Mouse (Mus musculus): ENCODE measurements around the gene Crip1.

DNA sequence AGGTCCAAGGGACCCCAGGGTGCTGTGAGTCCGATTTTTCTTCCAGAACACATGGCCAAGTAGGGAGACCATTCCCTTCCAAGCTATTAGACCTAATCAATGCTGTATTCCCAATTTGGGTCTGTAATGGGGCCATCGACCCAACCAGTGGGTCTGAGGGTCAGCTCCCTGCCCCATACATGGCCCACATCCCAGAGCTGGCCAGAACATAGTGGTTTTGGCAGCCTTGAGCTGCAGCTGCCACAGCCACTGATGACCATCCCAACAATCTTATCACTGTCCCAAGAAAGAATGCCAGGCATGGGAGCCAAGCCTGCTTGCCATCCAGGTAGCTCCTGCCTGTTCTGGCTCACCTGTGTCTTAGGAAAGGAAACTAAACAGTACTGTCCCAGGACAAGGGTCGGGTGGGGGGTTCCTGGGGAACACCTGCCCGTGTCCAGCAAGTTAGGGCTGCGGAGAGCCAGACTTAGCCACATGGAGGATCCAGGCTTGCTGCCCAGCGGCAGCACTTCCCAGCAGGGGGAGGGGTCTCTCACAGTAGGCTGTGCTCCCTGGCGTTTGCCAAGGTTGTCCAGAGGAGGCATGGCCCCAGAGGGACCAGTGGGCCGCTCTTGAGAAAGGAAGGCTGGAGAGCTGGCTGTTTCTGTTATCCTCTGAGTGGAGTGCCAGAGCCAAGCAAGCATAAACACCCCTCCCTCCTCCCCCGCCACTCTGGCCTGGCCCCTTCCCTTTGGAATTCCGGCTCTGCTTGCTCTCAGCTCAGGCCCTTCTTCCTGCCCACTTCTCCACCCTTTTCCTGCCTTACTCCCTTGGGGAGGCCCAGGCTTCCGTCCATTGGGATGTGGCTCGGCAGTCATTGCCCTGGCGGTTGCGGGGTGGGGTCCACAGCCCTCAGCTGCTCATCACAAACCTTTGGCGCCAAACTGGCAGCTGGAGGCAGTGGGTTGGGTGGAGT is 3.8 kb upstream of the Crip1 start:
- TF ChIP-seq CTCF (IDR thresholded peaks at IDR 0.05; ENCODE audit: low read depth, low read length), result no peak
- TF ChIP-seq GATA1 (IDR thresholded peaks at IDR 0.05; ENCODE audit: borderline replicate concordance, low read length), result no peak
- TF ChIP-seq TAL1 (conservative IDR thresholded peaks at IDR 0.05; ENCODE audit: low read depth, low read length), result no peak
